Mouse (Mus musculus) cortical plate, adult 2 months (tissue): ENCODE measurements around the gene Camkmt.

Experiments
- CTCF ChIP-seq: fragments of 200-500 bp; IDR thresholded peaks from 2 replicates; pipeline ENCODE4 v1.5.1; 2011; ENCODE audit warnings: mild to moderate bottlenecking, control low read depth, low read length; ENCODE audit not compliant: insufficient read depth; ENCODE audit errors: extremely low read depth
- POLR2A ChIP-seq: fragments of 200-500 bp; IDR thresholded peaks from 2 replicates; pipeline ENCODE4 v1.6.1; 2011; ENCODE audit warnings: mild to moderate bottlenecking, low read length, control low read depth; ENCODE audit not compliant: insufficient read depth; ENCODE audit errors: extremely low read depth

GRCm38 (mm10) chr17:85328901-85329300 is 238.5 kb downstream of the Camkmt start:
- TF ChIP-seq POLR2A: no peak
- no peak for TF ChIP-seq CTCF
